Mouse (Mus musculus) thymus, adult 18-20 months (tissue): ENCODE data around the gene Mthfsd.

Experiments used
- DNase-seq, 2 experiments: peaks; one replicate each; pipeline ENCODE4 v3.0.0; 2022; ENCODE audit warnings: mixed read lengths in 2 of 2

The Mthfsd gene

GRCm38 (mm10) chr8:121088281-121088680, 19.9 kb downstream of the Mthfsd start:
- DNase-seq, result no peak

GRCm38 (mm10) chr8:121086004-121086900, 21.9 kb downstream of the Mthfsd start:
- no peak for DNase-seq

- no peak for DNase-seq
These were observed 22.6 kb downstream of the Mthfsd start for GRCm38 (mm10) chr8:121085561-121085960.

DNA sequence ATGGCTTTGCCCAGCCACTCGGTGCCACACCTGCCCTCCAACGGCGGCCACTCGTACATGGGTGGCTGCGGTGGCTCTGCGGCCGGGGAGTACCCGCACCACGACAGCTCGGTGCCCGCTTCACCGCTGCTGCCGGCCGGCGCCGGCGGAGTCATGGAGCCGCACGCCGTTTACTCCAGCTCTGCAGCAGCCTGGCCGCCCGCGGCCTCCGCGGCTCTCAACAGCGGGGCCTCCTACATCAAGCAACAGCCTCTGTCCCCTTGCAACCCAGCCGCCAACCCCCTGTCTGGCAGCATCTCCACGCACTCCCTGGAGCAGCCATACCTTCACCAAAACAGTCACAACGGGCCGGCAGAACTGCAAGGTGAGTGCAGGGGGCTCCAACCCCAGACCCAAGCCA, 23.2 kb downstream of the Mthfsd start:
- no peak for DNase-seq

DNA sequence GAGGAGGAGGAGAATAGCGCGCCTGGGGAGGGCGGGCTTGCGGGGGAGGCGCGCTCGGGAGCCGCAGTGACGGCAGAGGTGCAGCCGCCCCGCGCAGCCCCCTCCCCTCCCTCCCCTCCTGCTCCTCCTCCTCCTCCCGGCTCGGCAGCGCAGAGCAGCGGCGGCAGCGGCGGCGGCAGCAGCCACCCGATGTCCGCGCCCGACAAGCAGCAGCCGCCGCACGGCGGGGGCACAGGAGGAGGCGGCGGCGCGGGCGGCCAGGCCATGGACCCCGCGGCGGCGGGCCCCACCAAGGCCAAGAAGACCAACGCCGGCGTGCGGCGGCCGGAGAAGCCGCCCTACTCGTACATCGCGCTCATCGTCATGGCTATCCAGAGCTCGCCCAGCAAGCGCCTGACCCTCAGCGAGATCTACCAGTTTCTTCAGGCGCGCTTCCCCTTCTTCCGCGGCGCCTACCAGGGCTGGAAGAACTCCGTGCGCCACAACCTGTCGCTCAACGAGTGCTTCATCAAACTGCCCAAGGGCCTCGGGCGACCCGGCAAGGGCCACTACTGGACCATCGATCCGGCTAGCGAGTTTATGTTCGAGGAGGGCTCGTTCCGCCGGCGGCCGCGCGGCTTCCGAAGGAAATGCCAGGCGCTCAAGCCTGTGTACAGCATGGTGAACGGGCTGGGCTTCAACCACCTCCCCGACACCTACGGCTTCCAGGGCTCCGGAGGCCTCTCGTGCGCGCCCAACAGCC, 23.8 kb downstream of the Mthfsd start, which contains the start of gene Foxf1:
Gene Foxf1 (plus strand): TSS at position 177 of the 742 bp plus-strand sequence.
- no peak for DNase-seq

- no peak for DNase-seq
These were observed 24.3 kb downstream of the Mthfsd start for GRCm38 (mm10) chr8:121083936-121084209.

DNA sequence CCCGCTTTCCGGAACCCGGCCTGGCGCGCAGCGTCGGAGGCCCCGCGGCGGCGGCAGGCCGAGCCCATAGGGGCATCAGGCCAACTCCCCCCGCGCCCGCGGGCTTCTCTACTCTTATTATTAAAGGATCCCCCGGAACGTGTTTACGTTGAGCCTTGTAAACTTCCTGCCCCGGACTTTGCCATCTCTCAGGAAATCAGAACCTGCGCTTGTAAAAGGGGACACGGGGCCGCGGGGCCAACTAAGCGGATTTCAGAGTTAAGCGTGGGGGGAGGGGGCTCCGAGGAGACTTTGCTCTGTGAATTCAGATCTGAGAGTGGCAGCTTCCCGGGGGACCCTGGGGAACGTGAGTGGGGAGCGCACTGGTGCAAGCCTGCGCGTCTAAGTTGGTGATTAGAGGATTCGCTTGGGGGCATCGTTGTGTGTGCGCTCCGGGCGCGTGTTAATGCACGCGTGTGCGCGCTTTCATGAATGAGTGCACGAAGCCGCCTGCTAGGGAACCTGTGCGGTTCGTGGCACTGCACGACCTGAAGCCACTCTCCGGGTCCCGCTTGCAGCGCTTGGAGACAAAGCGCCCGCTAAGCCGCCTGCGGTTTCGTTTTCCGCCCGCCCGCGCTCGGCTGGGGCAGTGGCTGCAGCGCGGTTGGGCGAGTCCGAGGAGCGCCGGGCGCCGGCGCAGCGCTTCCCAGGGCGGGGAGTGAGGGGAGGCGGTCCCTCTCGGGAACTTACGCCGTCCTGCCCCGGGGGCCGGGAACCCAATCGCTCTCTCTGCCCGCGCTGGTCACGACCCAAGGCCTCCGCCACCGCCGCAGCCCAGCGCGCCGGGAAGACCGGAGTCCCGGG, 24.9 kb downstream of the Mthfsd start:
- DNase-seq, result no peak

GRCm38 (mm10) chr8:121082218-121083092, 25.7 kb downstream of the Mthfsd start:
- DNase-seq, result no peak

- DNase-seq, result no peak
These were observed 26.8 kb downstream of the Mthfsd start for GRCm38 (mm10) chr8:121081398-121081797.

DNA sequence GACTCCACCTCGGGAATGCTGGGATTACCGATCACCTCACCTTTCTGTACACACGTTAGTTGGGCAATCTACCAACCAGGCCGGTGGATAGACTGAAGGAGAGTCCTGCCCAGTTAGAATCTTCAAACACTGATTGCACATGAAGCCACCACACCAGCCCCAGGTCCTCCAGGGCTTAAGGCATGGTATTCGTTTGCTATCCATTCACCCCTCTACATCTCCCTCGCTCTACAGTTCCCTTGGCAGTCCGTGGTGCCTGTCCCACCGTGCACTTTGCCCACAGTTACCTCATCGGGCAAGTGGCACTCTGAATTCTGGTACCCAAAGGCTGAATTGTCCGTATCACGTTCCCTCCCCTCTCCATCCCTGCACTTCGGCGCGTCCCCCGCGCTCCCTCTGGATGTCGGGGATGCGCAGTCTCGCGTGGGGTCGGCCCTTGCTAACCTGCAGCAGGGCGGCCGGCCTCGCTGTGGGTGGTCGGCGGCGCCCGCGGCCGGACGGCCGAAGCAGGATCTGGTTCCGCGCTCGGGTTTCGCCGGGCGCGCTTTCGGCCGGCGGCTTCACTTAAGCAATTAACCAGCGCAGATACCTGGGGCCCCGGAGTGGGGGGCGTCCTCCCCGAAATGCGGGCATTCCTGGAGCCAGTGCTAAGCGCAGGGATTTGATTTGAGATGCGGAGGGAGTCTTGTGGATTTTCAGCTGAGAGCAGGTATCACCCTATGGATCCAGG, 27.7 kb downstream of the Mthfsd start:
- no peak for DNase-seq

- no peak for DNase-seq
These were observed 28.2 kb downstream of the Mthfsd start for GRCm38 (mm10) chr8:121079944-121080343.

GRCm38 (mm10) chr8:121079201-121079600, 29.0 kb downstream of the Mthfsd start:
- DNase-seq, result no peak

- no peak for DNase-seq
These were observed 29.5 kb downstream of the Mthfsd start for GRCm38 (mm10) chr8:121078721-121079120.

DNA sequence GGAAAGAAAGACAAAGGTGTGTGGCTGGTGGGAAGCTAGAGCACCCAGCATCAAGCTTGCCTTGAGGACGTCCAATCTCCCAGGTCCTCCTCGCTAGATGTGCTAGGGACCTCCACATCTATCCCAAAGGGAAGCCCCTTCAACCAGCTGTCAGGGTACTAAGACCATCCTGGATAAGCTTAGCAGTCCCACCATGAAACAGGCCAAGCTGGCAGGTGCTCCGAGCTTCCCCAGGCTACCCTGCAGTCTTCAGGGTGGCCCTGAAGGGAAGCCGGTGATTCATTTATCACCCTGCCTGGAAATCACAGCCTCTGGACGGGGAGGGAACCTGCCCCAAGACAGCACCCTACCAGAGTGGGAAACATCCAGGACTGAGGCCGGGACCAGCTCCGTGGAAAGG, 31.6 kb downstream of the Mthfsd start:
- no peak for DNase-seq

DNA sequence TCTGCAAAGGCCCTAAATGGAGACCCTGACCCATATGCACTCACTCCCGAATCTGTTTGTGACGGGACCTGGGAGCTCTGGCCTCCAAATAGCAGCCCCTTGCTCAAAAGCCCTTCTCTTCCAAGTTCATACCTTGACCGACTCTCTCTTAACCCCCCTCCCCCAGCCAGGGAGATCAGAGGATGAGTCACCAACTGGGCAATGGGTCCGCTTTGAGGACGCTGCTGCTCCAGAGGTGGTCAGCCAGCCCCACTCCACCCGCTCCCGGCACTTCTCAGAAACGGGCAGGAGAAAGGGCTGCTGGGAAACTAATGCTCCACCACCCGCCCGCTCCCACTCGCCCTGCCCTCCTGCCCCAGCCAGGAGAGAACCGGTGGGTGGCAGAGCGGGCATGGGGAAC, 32.3 kb downstream of the Mthfsd start:
- no peak for DNase-seq

DNA sequence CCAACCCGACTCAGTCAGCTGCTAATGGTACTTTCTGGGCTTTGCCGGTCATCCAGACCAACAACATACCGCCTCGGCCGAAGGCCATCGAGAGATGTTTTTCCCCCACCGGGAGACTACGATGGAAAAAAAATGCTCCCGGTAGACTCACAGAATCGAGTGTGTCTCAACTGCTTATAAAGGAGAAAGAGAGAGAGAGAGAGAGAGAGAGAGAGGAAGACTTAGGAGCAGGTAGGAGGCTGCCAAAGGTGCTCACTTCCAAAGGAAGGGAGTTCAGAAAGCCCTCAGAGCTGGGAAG, 33.4 kb downstream of the Mthfsd start:
- DNase-seq, result no peak

DNA sequence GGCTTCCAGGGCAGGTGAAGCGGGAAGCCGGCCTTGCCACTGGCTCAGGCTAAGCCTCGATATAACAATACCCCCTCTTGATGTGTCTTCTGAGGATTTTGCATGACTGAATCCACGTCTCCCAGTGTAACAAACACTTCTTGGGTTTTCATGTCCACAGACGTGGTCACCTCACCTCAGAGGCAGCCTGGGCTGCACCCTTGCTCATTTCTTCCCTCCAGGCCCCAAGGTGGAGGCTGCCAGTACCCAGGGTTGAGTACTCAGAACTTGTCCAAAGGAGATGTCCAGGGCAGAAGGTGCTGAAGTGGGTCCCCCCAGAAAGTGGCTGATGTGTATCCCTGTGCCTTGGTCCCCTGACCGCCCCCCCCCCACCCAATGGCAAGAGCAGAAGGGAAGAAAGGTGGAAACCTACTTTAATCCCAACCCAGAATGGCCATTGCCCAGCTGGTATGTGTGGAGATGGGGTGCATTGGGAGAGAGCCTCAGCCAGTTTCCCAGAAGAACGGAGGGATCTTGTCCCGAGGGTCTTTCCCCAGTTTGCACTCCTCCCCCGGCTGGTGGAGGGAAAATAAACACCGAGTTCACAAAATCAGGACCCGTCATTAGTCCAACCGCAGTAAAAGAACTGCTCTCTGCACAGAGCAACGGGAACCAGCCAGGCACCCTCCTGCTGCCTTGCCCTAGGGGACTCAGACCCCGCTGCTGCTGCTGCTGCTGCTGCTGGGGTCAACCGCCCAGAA, 33.9 kb downstream of the Mthfsd start:
- no peak for DNase-seq

GRCm38 (mm10) chr8:121073174-121074107, 34.8 kb downstream of the Mthfsd start:
- DNase-seq, result no peak

DNA sequence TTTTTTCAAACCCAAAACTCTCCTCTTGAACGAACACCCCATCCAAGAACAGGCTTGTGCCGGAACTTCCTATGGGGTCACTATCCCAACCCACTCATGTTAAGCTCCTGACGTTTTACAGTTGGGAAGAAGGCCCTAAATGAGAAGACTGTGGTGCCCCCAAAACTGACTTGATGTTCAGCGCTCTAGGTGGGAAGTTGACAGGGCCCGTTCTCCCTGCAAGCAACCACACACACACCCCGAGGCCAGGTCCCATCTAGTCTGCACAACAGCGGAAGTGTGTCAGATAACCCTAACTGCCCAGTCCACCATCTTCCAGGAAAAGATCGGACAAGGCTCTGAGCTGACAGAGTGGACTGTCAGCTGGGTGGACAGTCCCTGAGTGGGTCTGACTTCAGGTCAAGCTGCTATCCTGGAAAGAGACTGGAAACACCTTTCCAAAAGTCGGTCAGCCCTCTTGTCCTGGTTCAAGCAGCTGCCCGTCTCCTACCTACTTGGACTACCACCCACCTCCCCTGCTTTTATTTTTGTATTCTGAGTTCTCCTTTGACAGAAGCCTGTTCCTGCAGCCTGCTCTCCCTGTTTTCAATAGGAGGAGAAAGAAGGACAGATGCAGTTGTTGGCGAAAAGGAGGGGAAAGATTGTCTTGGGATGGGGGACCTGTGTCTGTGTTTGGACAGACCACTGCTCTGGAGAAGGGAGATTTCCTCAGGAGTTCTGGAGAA, 35.6 kb downstream of the Mthfsd start:
- no peak for DNase-seq
